Mouse (Mus musculus) C2C12 (cell line): ENCODE results near the gene Lrrc8d. TPM values are rescaled to one million over a fixed set of nuclear protein-coding genes. Genes with fewer than 3 reads are reported as not detected.

ENCODE experiments used
- H3K27me3 ChIP-seq: one replicate; pipeline ENCODE4 v1.6.1; 2011; ENCODE audit not compliant: control insufficient read depth, insufficient read depth, insufficient read length
- H3K36me3 ChIP-seq: one replicate; pipeline ENCODE4 v1.6.1; 2011; ENCODE audit not compliant: control insufficient read depth, insufficient read depth
- H3K4me3 ChIP-seq: one replicate; pipeline ENCODE4 v1.5.1; 2011; ENCODE audit warnings: mild to moderate bottlenecking, control low read depth; ENCODE audit not compliant: poor library complexity, insufficient read depth, severe bottlenecking
- H3K79me2 ChIP-seq: one replicate; pipeline ENCODE4 v1.6.1; 2011; ENCODE audit not compliant: control insufficient read depth, insufficient read depth
- H3K79me3 ChIP-seq: one replicate; pipeline ENCODE4 v1.6.1; 2011; ENCODE audit warnings: low read depth, control low read depth
- H3ac ChIP-seq: one replicate; pipeline ENCODE3; 2011; ENCODE audit warnings: low read depth; ENCODE audit not compliant: control insufficient read depth, insufficient read length
- CEBPB ChIP-seq: IDR thresholded peaks from one replicate; pipeline ENCODE4 v1.6.1; 2011; ENCODE audit warnings: low read depth, mild to moderate bottlenecking, control low read depth, moderate library complexity
- CTCF ChIP-seq: IDR thresholded peaks from one replicate; pipeline ENCODE4 v1.5.1; 2011; ENCODE audit not compliant: control insufficient read depth, insufficient read depth, insufficient read length
- FOSL1 ChIP-seq: IDR thresholded peaks from one replicate; pipeline ENCODE4 v1.8.0; 2011; ENCODE audit warnings: mild to moderate bottlenecking, low read length; ENCODE audit not compliant: poor library complexity, insufficient read depth, severe bottlenecking
- MAX ChIP-seq: IDR thresholded peaks from one replicate; pipeline ENCODE4 v1.6.1; 2011; ENCODE audit warnings: mild to moderate bottlenecking, control low read depth
- MYOD1 ChIP-seq: IDR thresholded peaks from one replicate; pipeline ENCODE4 v1.6.1; 2011; ENCODE audit warnings: low read depth; ENCODE audit not compliant: control insufficient read depth, insufficient read length
- MYOG ChIP-seq: IDR thresholded peaks from one replicate; pipeline ENCODE4 v1.6.1; 2011; ENCODE audit not compliant: control insufficient read depth, insufficient read length; ENCODE audit errors: extremely low read depth
- USF1 ChIP-seq: IDR thresholded peaks from one replicate; pipeline ENCODE4 v1.6.1; 2011; ENCODE audit warnings: low read depth, mild to moderate bottlenecking, control low read depth, moderate library complexity
- polyA plus RNA-seq: library from polyadenylated mRNA; unstranded; fragments of >200 nt; fragmentation: generic; extraction: Trizol; gene quantifications from one replicate; pipeline ENCODE4 v1.2.1, GENCODE M21; 2012; ENCODE audit warnings: missing spikeins

Lrrc8d gene
- polyA plus RNA-seq, 1 experiment = 21.1 TPM

- TF ChIP-seq FOSL1 = no peak
- Histone ChIP-seq H3K79me3 (no peaks in the 10 kb centered on the region), H3K4me3 (no peak overlapping the region), H3K36me3 (no peaks in the 10 kb centered on the region), H3K27me3 (no peaks in the 10 kb centered on the region), H3K79me2 (no peaks in the 10 kb centered on the region), H3ac (no peak overlapping the region)
Observed at GRCm38 (mm10) chr5:105691645-105692044, 8.1 kb upstream of the Lrrc8d start.

DNA sequence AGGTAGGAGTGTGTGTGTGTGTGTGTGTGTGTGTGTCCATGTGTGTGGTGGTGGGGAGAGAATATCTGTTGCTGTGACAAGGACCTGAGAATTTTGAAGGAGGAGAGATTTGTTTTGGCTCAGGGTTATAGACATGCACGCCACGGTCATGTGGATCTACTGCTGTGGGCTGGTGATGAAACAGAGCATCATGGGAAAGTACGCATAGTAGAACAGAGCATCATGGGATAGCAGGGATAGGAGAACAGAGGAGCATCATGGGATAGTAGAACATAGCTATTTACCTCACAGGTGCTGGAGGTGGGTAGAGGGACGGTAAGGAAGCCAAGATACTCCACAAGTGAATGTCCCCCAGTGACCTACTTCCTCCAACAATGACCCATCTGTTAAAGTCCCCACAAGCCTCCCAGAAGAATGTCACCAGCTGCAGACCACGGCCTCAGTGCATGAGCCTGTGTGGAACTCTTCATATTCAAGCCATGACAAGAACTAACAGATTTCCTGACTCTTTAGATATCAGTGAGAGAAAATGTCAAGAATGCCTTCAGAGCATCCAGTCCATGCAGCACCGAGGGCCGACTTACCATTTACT lies 5.3 kb upstream of the Lrrc8d start:
- Histone ChIP-seq H3K36me3 (no peaks in the 10 kb centered on the region), H3ac (no peak overlapping the region), H3K79me3 (no peaks in the 10 kb centered on the region), H3K4me3 (no peak overlapping the region), H3K27me3 (no peaks in the 10 kb centered on the region), H3K79me2 (no peaks in the 10 kb centered on the region)
- TF ChIP-seq CEBPB = no peak
- no peak for TF ChIP-seq MYOD1
- no peak for TF ChIP-seq USF1
- TF ChIP-seq CTCF = no peak
- TF ChIP-seq MAX = no peak
- no peak for TF ChIP-seq FOSL1
- TF ChIP-seq MYOG = no peak

DNA sequence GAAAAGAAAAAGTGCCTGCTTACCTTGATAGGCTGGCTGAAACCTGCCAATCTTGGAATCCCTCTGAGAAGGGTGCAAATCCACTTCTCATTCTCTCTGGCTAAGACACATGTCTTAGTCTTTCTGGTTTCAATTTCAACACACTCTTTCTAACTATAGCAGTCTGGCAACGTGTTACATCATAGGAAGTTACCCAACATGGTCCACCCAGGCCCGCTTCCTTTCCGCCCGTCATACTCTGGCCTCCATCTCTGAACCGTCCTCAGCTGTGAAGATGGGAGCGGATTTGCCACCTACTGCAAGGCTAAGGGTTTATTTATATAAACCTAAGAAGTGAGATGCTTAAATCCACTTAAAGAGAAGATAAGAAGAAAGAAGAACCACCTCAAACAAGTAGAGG lies 3.7 kb upstream of the Lrrc8d start:
- Histone ChIP-seq H3K79me3 (no peaks in the 10 kb centered on the region), H3K4me3 (no peak overlapping the region), H3K36me3 (no peaks in the 10 kb centered on the region), H3K79me2 (no peaks in the 10 kb centered on the region), H3ac (no peak overlapping the region), H3K27me3 (no peaks in the 10 kb centered on the region)
- TF ChIP-seq MYOG = no peak
- TF ChIP-seq MAX = no peak
- TF ChIP-seq USF1 = no peak
- TF ChIP-seq CTCF = no peak
- TF ChIP-seq FOSL1 = no peak
- TF ChIP-seq CEBPB = no peak
- no peak for TF ChIP-seq MYOD1

DNA sequence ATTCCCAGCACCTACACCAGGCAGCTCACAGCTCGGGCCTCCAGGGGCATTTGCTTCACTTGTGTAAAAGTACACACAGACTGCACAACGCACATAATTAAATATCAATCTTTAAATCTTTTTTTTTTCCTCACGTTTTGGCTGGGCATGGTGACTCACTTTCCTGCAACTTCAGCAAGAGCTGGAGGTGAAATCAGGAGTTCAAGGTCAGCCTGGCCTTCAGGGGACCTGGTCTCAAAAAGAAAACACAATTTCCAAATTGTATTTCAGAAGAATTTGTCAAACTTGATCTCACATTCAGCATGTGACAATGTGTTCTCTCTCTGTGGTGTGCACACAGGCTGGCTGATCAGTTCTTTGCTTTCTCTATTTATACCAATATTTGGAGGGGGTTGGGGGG lies 1.9 kb upstream of the Lrrc8d start:
- Histone ChIP-seq H3K36me3 (no peaks in the 10 kb centered on the region), H3K27me3 (no peaks in the 10 kb centered on the region), H3ac (no peak overlapping the region), H3K79me2 (no peaks in the 10 kb centered on the region), H3K79me3 (no peaks in the 10 kb centered on the region), H3K4me3 (no peak overlapping the region)
- no peak for TF ChIP-seq MAX
- TF ChIP-seq MYOD1 = no peak
- no peak for TF ChIP-seq USF1
- no peak for TF ChIP-seq MYOG
- TF ChIP-seq CTCF = no peak
- TF ChIP-seq CEBPB = no peak
- no peak for TF ChIP-seq FOSL1

GRCm38 (mm10) chr5:105698694-105699093 lies 1.1 kb upstream of the Lrrc8d start:
- TF ChIP-seq CEBPB = no peak
- TF ChIP-seq MAX = no peak
- TF ChIP-seq MYOG = no peak
- peak; percentile 34 for TF ChIP-seq MYOD1
- Histone ChIP-seq H3ac (no peak overlapping the region), H3K79me2 (no peaks in the 10 kb centered on the region), H3K27me3 (no peaks in the 10 kb centered on the region), H3K4me3 (no peak overlapping the region), H3K79me3 (no peaks in the 10 kb centered on the region), H3K36me3 (no peaks in the 10 kb centered on the region)

DNA sequence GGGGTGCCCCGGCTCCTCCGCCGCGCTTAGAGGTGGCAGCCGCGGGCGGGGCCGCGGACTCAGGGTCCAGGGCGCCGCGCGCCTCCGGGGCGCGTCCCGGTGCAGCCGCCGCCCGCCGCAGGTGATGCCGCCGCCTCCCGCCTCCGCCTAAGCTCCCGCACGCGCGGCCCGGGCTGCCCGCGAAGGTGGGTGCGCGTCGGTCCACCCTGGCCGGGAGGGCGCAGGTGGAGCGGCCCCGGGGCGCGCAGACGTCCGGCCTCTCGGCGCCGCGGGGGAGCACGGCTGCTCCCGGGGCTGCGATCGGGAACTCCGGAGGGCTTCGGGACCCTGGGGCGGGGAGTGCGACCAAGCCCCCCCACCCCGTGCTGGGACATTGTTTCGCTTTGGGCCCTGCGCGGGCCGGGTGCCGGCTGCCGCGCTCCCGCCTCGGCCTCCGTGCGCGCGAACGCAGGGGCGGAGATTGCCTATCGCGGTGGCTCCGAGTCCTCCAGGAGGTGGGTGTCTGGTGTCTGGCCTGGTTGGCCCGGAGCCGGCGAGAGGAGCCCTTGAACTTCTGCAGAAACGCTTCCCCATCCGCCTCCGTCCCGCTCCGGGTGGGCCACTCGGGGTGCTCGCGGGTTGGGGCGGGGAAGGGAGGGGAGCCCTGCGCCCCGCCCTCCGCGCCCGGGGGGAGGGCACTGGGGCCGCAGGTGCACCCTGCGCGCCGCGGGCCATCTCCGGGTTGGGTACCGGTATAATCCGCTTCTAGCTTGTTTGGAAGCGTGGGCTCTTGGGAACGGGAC lies 492 bp downstream of the Lrrc8d start:
- Histone ChIP-seq H3ac (peak overlapping the region; percentile 81), H3K79me2 (peaks cover 8% of the 10 kb centered on the region), H3K36me3 (no peaks in the 10 kb centered on the region), H3K79me3 (no peaks in the 10 kb centered on the region), H3K4me3 (peak overlapping the region; percentile 65), H3K27me3 (no peaks in the 10 kb centered on the region)
- TF ChIP-seq CEBPB (no peak), CTCF (no peak), MAX (no peak), FOSL1 (no peak), MYOD1 (no peak), MYOG (no peak)
